Mouse (Mus musculus) myocyte (in vitro differentiated cells): Measurements from ENCODE around the gene Chmp5.

Experiments used
- CEBPB ChIP-seq: IDR thresholded peaks from 2 replicates; pipeline ENCODE4 v1.6.1; 2011; ENCODE audit warnings: mild to moderate bottlenecking, moderate library complexity; ENCODE audit not compliant: poor library complexity, insufficient read depth, severe bottlenecking
- E2F4 ChIP-seq: IDR thresholded peaks from one replicate; pipeline ENCODE4 v1.6.1; 2011; ENCODE audit warnings: mild to moderate bottlenecking, control low read depth, moderate library complexity; ENCODE audit not compliant: insufficient read depth
- MAX ChIP-seq: IDR thresholded peaks from one replicate; pipeline ENCODE4 v1.6.1; 2011; ENCODE audit warnings: low read depth, mild to moderate bottlenecking, control low read depth
- MYOD1 ChIP-seq, 3 experiments: IDR thresholded peaks; one replicate each; pipeline ENCODE4 v1.6.1; 2011; ENCODE audit warnings: control low read depth in 2 of 3, low read depth in 2 of 3, mild to moderate bottlenecking in 2 of 3, moderate library complexity in 1 of 3; ENCODE audit not compliant: insufficient read length in 2 of 3, control insufficient read depth in 1 of 3
- MYOG ChIP-seq, 3 experiments: IDR thresholded peaks; one replicate each; pipeline ENCODE4 v1.6.1; 2011; ENCODE audit warnings: control low read depth in 2 of 3, low read depth in 2 of 3, mild to moderate bottlenecking in 2 of 3; ENCODE audit not compliant: insufficient read length in 2 of 3, control insufficient read depth in 1 of 3, insufficient read depth in 1 of 3
- POLR2A ChIP-seq: IDR thresholded peaks from one replicate; pipeline ENCODE4 v1.6.1; 2011; ENCODE audit warnings: low read depth, mild to moderate bottlenecking, control low read depth, moderate library complexity; ENCODE audit not compliant: insufficient read length
- POLR2AphosphoS2 ChIP-seq: IDR thresholded peaks from one replicate; pipeline ENCODE4 v1.6.1; 2011; ENCODE audit warnings: low read depth, control low read depth; ENCODE audit not compliant: insufficient read length
- REST ChIP-seq: IDR thresholded peaks from one replicate; pipeline ENCODE4 v1.6.1; 2011; ENCODE audit warnings: mild to moderate bottlenecking, control low read depth, moderate library complexity; ENCODE audit not compliant: insufficient read depth, insufficient read length
- SRF ChIP-seq: IDR thresholded peaks from one replicate; pipeline ENCODE4 v1.6.1; 2011; ENCODE audit warnings: low read depth; ENCODE audit not compliant: control insufficient read depth, insufficient read length
- TCF12 ChIP-seq: IDR thresholded peaks from one replicate; pipeline ENCODE4 v1.6.1; 2011; ENCODE audit warnings: mild to moderate bottlenecking, control low read depth; ENCODE audit not compliant: poor library complexity, insufficient read depth, severe bottlenecking
- USF1 ChIP-seq: IDR thresholded peaks from one replicate; pipeline ENCODE4 v1.6.1; 2011; ENCODE audit warnings: low read depth, mild to moderate bottlenecking, control low read depth, moderate library complexity

- TF ChIP-seq CEBPB = no peak
- no peak for TF ChIP-seq USF1
- no peak for TF ChIP-seq POLR2A
- TF ChIP-seq REST = no peak
- TF ChIP-seq MAX = no peak
- no peak for TF ChIP-seq SRF
- no peak for TF ChIP-seq POLR2AphosphoS2
- TF ChIP-seq MYOD1 (IDR thresholded peaks at IDR 0.05; ENCODE audit: control insufficient read depth in 1 of 3, insufficient read length in 2 of 3, low read depth in 2 of 3) = no peak
- TF ChIP-seq MYOG (IDR thresholded peaks at IDR 0.05; ENCODE audit: control insufficient read depth in 1 of 3, insufficient read depth in 1 of 3, insufficient read length in 2 of 3, low read depth in 2 of 3) = no peak
- TF ChIP-seq E2F4 = no peak
- TF ChIP-seq TCF12 = no peak
Observed at GRCm38 (mm10) chr4:40974011-40974410, 25.8 kb downstream of the Chmp5 start.
